Mouse (Mus musculus) heart, embryonic 13.5 days (tissue): ENCODE measurements around the gene Ttll3. TPM values are rescaled to one million over a fixed set of nuclear protein-coding genes. Genes with fewer than 3 reads are reported as not detected.
A peak's percentile ranks its signal among the peaks of the same experiment; 100 is the strongest.

ENCODE experiments used
- ATAC-seq: fragments of 200-750 bp; cut with Nextera tagmentation; 2 replicates; pipeline ENCODE4 v1.8.0; 2017; ENCODE audit warnings: moderate TSS enrichment; ENCODE audit not compliant: insufficient number of reproducible peaks, low FRiP score, low TSS enrichment; ENCODE audit errors: extremely low read depth
- H3K27ac ChIP-seq: fragments of 300-500 bp; sonication (generic); replicated peaks from 2 replicates; pipeline ENCODE4 v1.5.1; 2015; ENCODE audit warnings: moderate library complexity, mild to moderate bottlenecking, inconsistent platforms
- H3K27me3 ChIP-seq: fragments of 300-500 bp; sonication (generic); replicated peaks from 2 replicates; pipeline ENCODE4 v1.6.1; 2015; ENCODE audit warnings: mild to moderate bottlenecking, inconsistent platforms
- H3K36me3 ChIP-seq: fragments of 300-500 bp; sonication (generic); 2 replicates; pipeline ENCODE4 v1.6.1; 2015; ENCODE audit warnings: mild to moderate bottlenecking, inconsistent platforms
- H3K4me1 ChIP-seq: fragments of 300-500 bp; sonication (generic); 2 replicates; pipeline ENCODE4 v1.6.1; 2015; ENCODE audit warnings: inconsistent platforms
- H3K4me2 ChIP-seq: fragments of 300-500 bp; sonication (generic); 2 replicates; pipeline ENCODE4 v1.6.1; 2015; ENCODE audit warnings: inconsistent platforms, mild to moderate bottlenecking, moderate library complexity
- H3K4me3 ChIP-seq: fragments of 300-500 bp; sonication (generic); 2 replicates; pipeline ENCODE4 v1.5.1; 2015; ENCODE audit warnings: moderate library complexity, mild to moderate bottlenecking, inconsistent platforms
- H3K9ac ChIP-seq: fragments of 300-500 bp; sonication (generic); 2 replicates; pipeline ENCODE4 v1.6.1; 2015; ENCODE audit warnings: inconsistent platforms, mild to moderate bottlenecking, moderate library complexity
- H3K9me3 ChIP-seq: fragments of 300-500 bp; sonication (generic); 2 replicates; pipeline ENCODE4 v1.6.1; 2016; ENCODE audit warnings: inconsistent platforms
- WGBS: fragments of 180-500 bp; shearing (Covaris S2); methylation state at CpG from one replicate; pipeline ENCODE4 v1.1.7; 2015; ENCODE audit warnings: mixed read lengths; 5-methylcytosine and 5-hydroxymethylcytosine counted together
- polyA plus RNA-seq: library from polyadenylated mRNA; unstranded; fragments of >200 nt; fragmentation: Nextera tagmentation; extraction: Ambion mirVana; gene quantifications from 2 replicates; pipeline ENCODE4 v1.2.1, GENCODE M21; 2015

The Ttll3 gene
- polyA plus RNA-seq: 1.7 and 2.0 TPM in 2 replicates

DNA sequence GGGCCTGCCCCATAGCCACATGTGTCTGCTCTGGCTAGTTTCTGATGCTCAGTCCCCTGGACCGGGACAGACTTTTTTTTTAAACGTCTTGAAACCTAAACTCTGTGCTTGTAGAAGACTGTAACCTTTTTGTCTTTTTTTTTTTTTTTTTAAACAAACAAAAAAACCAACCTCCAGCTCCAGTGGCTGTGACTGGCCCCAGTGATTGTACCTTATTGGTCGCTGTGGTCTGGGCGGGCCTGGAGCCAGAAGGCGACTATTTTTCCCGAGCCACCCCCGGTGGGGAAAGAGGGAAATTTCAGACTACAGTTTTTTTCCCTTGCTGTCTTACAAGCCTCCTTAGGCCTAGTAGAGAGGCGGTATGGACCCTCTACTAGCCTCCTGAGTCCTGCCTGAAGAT is at the start of gene Ttll3:
Gene Ttll3 (plus strand): TSS at position 301 of the 400 bp plus-strand sequence.
- Histone ChIP-seq H3K4me3 (no peak within 1 kb of the TSS), H3K27me3 (no peaks in the 10 kb centered on the region), H3K4me1 (peaks cover 30% of the 10 kb centered on the region), H3K27ac (no peak within 1 kb of the TSS), H3K9ac (no peak within 1 kb of the TSS), H3K36me3 (peaks cover 72% of the 10 kb centered on the region), H3K9me3 (no peaks in the 10 kb centered on the region), H3K4me2 (no peak within 1 kb of the TSS)
- 72% methylated on average over 8 of the region's 8 CpGs for WGBS
- no peak for ATAC-seq

- peak overlapping the region; percentile 54 for H3K27ac ChIP-seq
- peaks cover 45% of the 10 kb centered on the region for H3K36me3 ChIP-seq
- ATAC-seq: no peak
- H3K9ac ChIP-seq: peak overlapping the region; percentile 92
- peaks cover 52% of the 10 kb centered on the region for H3K4me1 ChIP-seq
- H3K27me3 ChIP-seq: no peaks in the 10 kb centered on the region
- H3K9me3 ChIP-seq: no peaks in the 10 kb centered on the region
- H3K4me3 ChIP-seq: peak overlapping the region; percentile 21; the same call in 1 of the 2 replicates
- WGBS: 72% methylated on average over 6 of the region's 6 CpGs
- peak overlapping the region; percentile 82 for H3K4me2 ChIP-seq
Measured at GRCm38 (mm10) chr6:113341574-113341973, 47.5 kb upstream of the Ttll3 start.

GRCm38 (mm10) chr6:113342297-113342696 is 46.8 kb upstream of the Ttll3 start:
- Histone ChIP-seq H3K4me3 (peak overlapping the region; percentile 71), H3K27ac (peak overlapping the region; percentile 70), H3K9ac (peak overlapping the region; percentile 92), H3K9me3 (no peaks in the 10 kb centered on the region), H3K4me1 (peaks cover 47% of the 10 kb centered on the region), H3K4me2 (peak overlapping the region; percentile 82), H3K27me3 (no peaks in the 10 kb centered on the region), H3K36me3 (peaks cover 40% of the 10 kb centered on the region)
- 18% methylated on average over 4 of the region's 7 CpGs for WGBS
- no peak for ATAC-seq

DNA sequence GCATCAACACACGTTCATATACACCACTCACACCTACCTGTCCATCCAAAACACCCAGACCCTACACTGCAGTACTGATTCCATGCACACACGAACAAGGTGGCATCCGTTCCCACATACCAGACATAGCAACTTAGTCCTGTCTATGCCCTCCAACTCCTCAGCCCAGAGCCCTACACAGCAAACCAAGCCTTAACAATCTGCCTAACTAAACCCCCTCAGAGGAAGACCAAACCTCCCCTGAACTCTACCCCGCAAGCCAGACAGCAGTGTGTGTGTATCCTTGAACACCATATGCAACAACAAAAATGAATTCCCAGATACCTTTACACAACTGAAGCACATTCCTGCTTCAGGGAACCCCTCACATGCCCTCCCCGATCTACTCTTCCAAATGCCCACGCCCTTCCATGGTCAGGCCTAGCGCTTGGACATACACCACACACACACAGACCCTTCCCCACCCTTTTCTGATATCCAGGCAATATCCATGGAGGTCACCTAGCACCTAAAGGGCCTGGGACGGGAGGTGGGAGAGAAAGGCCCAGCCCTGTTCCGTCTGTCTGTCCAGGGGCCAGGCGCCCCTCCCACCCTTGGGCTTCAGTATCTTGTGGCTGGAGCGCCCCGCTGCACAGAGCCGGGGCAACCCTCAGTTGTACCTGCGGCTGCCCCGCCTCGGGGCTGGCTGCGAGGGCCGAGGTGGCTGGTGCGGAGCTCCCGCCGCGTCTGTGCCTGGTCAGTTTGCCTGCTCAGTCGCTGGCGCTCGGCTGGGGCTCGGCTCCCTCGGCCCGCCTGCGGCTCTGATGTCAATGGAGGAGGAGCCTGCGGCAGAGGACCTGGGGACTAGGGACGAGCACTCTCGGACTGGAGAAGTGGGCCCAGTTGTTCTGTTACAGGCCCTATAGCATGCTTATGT is 45.6 kb upstream of the Ttll3 start, which contains the start of gene Camk1:
Gene Camk1 (minus strand): TSS at position 808 of the 916 bp plus-strand sequence.
- peaks cover 41% of the 10 kb centered on the region for H3K4me1 ChIP-seq
- H3K27me3 ChIP-seq: no peaks in the 10 kb centered on the region
- 11% methylated on average over 32 of the region's 32 CpGs for WGBS

DNA sequence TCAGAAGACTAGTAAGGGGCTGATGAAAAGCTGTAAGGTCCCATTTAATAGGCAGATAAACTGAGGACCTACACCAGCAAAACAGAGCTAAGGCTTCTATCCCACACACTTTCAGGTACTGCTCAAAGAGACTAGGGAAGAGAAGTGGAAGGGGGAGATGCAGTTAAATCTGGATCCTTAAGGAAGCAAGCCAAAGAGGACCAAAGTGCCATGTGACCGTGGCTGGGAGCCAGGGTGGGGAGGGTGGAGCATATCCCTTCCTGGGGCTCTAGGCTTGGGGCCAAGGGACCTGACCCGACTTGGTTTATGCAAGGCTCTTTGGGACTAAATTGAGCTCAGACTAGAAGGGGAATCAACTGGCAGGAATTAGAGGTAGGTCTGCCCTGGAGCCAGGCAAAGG is 44.7 kb upstream of the Ttll3 start:
- Histone ChIP-seq H3K9ac (peak overlapping the region; percentile 92), H3K9me3 (no peaks in the 10 kb centered on the region), H3K27me3 (no peaks in the 10 kb centered on the region), H3K4me2 (peak overlapping the region; percentile 82), H3K4me1 (peaks cover 41% of the 10 kb centered on the region), H3K27ac (peak overlapping the region; percentile 70), H3K36me3 (peaks cover 20% of the 10 kb centered on the region), H3K4me3 (peak overlapping the region; percentile 71; the same call in 1 of the 2 replicates)
- WGBS: 40% methylated on average over 2 of the region's 2 CpGs
- no peak for ATAC-seq

More for the DNA sequence above, 45.6 kb upstream of the Ttll3 start, which contains the start of gene Camk1:
- H3K36me3 ChIP-seq: peaks cover 29% of the 10 kb centered on the region
- H3K4me2 ChIP-seq: peak within 1 kb of the TSS; percentile 82
- H3K9ac ChIP-seq: peak within 1 kb of the TSS; percentile 92
- H3K27ac ChIP-seq: peak within 1 kb of the TSS; percentile 70
- H3K4me3 ChIP-seq: peak within 1 kb of the TSS; percentile 71
- H3K9me3 ChIP-seq: no peaks in the 10 kb centered on the region
- peak; percentile 61; the same call in 1 of the 2 replicates for ATAC-seq

GRCm38 (mm10) chr6:113346897-113347296 is 42.2 kb upstream of the Ttll3 start:
- H3K27ac ChIP-seq: no peak overlapping the region
- no peaks in the 10 kb centered on the region for H3K27me3 ChIP-seq
- H3K4me2 ChIP-seq: no peak overlapping the region
- no peaks in the 10 kb centered on the region for H3K36me3 ChIP-seq
- H3K9ac ChIP-seq: no peak overlapping the region
- WGBS: 72% methylated on average over 4 of the region's 4 CpGs
- no peak overlapping the region for H3K4me3 ChIP-seq
- H3K4me1 ChIP-seq: peaks cover 27% of the 10 kb centered on the region
- ATAC-seq: no peak
- H3K9me3 ChIP-seq: no peaks in the 10 kb centered on the region

DNA sequence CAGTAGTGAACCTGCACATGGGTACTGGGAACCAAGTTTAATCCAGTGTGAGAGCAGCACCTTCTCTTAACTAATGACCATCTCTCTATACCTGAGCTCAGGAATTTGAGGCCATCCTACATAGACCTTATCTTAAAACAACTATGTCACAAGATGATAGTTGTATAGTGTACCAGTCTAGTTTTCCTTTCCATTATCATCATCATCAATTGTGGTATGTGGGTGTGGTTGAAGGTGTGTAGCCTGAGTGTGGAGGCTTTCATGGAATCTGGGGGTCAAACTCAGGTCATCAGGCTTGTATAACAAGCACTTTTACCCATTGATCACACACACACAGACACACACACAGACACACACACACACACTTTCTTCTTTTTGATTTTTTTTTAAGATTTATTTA is 38.5 kb upstream of the Ttll3 start:
- no peak overlapping the region for H3K9ac ChIP-seq
- H3K9me3 ChIP-seq: no peaks in the 10 kb centered on the region
- H3K4me3 ChIP-seq: no peak overlapping the region
- no peak for ATAC-seq
- H3K36me3 ChIP-seq: no peaks in the 10 kb centered on the region
- H3K4me1 ChIP-seq: 0 out of 2 replicates have a peak, but pooled peaks cover 2% of the 10 kb centered on the region
- no peaks in the 10 kb centered on the region for H3K27me3 ChIP-seq
- no peak overlapping the region for H3K27ac ChIP-seq
- no peak overlapping the region for H3K4me2 ChIP-seq

DNA sequence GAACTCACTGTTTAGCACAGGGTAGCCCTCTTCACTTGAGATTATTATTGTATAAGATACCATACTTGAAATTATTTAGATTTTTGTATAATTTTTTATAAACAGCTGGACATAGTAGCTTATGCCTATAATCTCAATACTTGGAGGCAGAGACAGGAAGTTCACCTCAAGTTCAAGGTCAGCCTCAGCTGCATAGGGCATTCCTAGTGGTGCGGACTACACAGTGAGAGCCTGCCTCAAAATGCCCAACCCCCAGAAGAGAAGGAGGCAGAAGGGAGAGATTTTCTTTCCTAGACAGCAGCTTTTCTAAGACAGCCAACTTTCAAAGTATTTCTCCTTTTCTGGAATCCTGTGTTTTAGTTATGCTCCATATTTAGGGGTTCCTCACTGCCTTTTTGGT is 37.9 kb upstream of the Ttll3 start:
- WGBS: 65% methylated on average over 1 of the region's 1 CpGs
- Histone ChIP-seq H3K27me3 (no peaks in the 10 kb centered on the region), H3K4me2 (no peak overlapping the region), H3K4me1 (0 out of 2 replicates have a peak, but pooled peaks cover 2% of the 10 kb centered on the region), H3K9me3 (no peaks in the 10 kb centered on the region), H3K27ac (no peak overlapping the region), H3K36me3 (no peaks in the 10 kb centered on the region), H3K9ac (no peak overlapping the region), H3K4me3 (no peak overlapping the region)
- ATAC-seq: no peak

DNA sequence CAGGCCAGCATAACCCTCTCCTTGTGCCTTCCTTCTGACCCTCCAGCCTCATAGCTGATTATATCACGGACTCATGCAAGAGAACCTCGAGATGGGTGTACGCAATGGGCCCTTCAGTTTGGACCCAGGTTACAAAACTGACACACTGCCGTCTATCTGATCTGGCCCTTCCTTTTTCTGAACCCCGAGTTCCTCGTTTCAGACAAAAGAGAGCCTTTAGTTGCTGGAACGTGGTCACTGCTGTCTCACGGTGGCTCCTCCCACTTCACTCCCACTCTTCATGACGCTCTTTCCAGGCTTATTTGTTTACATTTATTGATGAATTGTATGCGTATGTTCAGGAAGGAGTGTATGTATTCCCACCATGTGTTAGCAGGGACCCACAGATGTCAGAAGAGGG is 37.4 kb upstream of the Ttll3 start:
- no peak overlapping the region for H3K27ac ChIP-seq
- no peak overlapping the region for H3K4me3 ChIP-seq
- no peak overlapping the region for H3K4me2 ChIP-seq
- no peaks in the 10 kb centered on the region for H3K36me3 ChIP-seq
- H3K4me1 ChIP-seq: 0 out of 2 replicates have a peak, but pooled peaks cover 2% of the 10 kb centered on the region
- WGBS: 58% methylated on average over 10 of the region's 10 CpGs
- no peaks in the 10 kb centered on the region for H3K9me3 ChIP-seq
- H3K9ac ChIP-seq: no peak overlapping the region
- ATAC-seq: no peak
- H3K27me3 ChIP-seq: no peaks in the 10 kb centered on the region

- no peaks in the 10 kb centered on the region; the same call in 1 of the 2 replicates for H3K27me3 ChIP-seq
- H3K4me1 ChIP-seq: 0 out of 2 replicates have a peak, but pooled peaks cover 2% of the 10 kb centered on the region
Measured at GRCm38 (mm10) chr6:113352820-113353219, 36.2 kb upstream of the Ttll3 start.

GRCm38 (mm10) chr6:113353696-113354095 is 35.4 kb upstream of the Ttll3 start:
- 0 out of 2 replicates have a peak, but pooled peaks cover 2% of the 10 kb centered on the region for H3K4me1 ChIP-seq
- WGBS: 43% methylated on average over 3 of the region's 3 CpGs

More at GRCm38 (mm10) chr6:113352820-113353219, 36.2 kb upstream of the Ttll3 start:
- 63% methylated on average over 3 of the region's 3 CpGs for WGBS
- Histone ChIP-seq H3K9ac (no peak overlapping the region), H3K9me3 (no peaks in the 10 kb centered on the region), H3K4me3 (no peak overlapping the region), H3K36me3 (no peaks in the 10 kb centered on the region), H3K27ac (no peak overlapping the region), H3K4me2 (no peak overlapping the region)
- ATAC-seq: no peak

More at GRCm38 (mm10) chr6:113353696-113354095, 35.4 kb upstream of the Ttll3 start:
- no peaks in the 10 kb centered on the region for H3K9me3 ChIP-seq
- ATAC-seq: no peak
- no peak overlapping the region for H3K27ac ChIP-seq
- H3K27me3 ChIP-seq: no peaks in the 10 kb centered on the region; the same call in 1 of the 2 replicates
- H3K36me3 ChIP-seq: no peaks in the 10 kb centered on the region
- no peak overlapping the region for H3K4me2 ChIP-seq
- H3K9ac ChIP-seq: no peak overlapping the region
- H3K4me3 ChIP-seq: no peak overlapping the region
